Mouse (Mus musculus): ENCODE data around the gene Trim38.

Trim38 gene

GRCm38 (mm10) chr13:23746201-23747080 lies 23.3 kb upstream of the Trim38 start, which contains the start of gene Hist1h2bb:
Gene Hist1h2bb (plus strand): TSS chr13:23746734.
- peak; percentile 73 for DNase-seq

DNA sequence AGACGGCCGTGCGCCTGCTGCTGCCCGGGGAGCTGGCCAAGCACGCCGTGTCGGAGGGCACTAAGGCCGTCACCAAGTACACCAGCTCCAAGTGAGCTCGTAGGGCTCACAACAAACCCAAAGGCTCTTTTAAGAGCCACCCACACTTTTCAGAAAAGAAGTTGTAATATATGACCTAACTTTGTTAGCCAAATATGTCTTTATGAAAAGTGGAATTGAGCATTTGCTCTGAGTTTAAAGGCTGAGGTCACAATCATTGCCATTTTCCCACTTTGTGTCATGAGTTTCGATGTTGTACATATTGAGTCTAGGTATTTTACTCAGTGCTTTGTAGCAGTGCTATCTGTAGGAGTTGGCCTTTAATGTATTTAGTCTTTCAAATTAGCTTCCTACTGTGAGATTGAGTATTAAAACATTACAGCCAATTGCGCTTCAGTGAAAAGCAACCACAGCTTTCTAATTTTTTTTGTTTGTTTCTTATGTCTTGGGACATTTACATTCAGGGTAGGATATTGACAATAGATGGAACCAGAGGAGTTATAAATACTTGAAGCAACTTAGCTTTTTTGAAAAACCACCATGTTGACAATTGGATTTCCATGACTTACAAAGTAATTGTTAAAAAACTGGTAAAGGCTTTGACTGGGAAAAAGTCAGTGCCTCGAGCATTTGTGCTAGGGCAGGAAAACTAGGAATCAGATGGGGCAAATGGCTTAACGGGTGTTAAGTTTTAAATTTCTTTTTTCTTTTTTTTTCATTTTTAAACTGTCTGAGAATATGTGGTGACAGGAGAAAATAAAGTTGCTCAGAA lies 22.4 kb upstream of the Trim38 start:
- DNase-seq, result no peak

GRCm38 (mm10) chr13:23747892-23748288 lies 21.8 kb upstream of the Trim38 start:
- no peak for DNase-seq

DNA sequence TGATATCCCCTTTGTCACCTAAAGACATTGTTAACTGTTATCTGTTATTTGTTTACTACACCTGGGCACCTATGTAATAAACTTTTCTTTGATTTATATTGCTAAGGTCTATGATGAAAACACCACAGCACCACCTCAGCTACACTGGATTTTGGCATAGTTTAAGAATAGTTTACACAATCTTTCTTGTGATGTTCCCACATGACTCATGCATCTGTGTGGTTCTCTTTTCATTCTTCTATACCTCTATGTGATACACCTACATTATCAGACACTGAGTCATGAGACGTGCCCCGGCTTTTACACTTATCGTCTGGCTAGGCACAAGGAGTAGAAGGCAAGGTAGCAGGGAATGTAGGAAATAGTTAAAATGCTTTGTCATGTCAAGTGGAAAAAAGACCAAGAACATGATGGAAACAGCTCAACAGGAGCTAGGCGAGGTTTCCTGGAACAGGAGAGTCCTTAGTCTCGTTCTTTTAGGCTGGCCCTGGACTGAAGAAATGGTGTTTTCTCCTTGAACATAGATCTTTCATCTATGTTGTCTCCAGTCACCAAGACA lies 20.1 kb upstream of the Trim38 start:
- no peak for DNase-seq

GRCm38 (mm10) chr13:23750839-23751477 lies 18.8 kb upstream of the Trim38 start, which contains the start of gene Hist1h2ab:
Gene Hist1h2ab (plus strand): TSS chr13:23751126.
- peak; percentile 74 for DNase-seq

GRCm38 (mm10) chr13:23751478-23751956 lies 18.2 kb upstream of the Trim38 start:
- no peak for DNase-seq

DNA sequence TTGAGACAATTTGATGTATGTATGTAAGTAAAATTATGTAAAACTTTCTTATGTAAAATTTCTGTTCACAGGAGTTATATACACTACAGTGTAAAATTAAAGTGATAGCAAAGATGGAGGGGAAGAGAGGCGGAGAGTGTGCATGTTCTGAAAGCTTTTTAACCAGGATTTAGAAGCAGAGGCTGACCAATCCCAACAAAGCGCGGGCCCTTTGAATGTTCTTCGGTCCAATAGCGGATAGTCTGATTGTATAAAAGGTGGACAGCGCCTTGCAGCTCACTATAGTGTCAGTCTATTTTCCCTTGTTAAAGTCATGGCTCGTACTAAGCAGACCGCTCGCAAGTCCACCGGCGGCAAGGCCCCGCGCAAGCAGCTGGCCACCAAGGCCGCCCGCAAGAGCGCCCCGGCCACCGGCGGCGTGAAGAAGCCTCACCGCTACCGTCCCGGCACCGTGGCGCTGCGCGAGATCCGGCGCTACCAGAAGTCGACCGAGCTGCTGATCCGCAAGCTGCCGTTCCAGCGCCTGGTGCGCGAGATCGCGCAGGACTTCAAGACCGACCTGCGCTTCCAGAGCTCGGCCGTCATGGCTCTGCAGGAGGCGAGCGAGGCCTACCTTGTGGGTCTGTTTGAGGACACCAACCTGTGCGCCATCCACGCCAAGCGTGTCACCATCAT lies 17.5 kb upstream of the Trim38 start, which contains the start of gene Hist1h3b:
TSS of gene Hist1h3b (plus strand) at position 201 of the 675 bp plus-strand sequence.
- DNase-seq, result peak; percentile 91

GRCm38 (mm10) chr13:23752742-23753172 lies 17.0 kb upstream of the Trim38 start:
- DNase-seq, result no peak

DNA sequence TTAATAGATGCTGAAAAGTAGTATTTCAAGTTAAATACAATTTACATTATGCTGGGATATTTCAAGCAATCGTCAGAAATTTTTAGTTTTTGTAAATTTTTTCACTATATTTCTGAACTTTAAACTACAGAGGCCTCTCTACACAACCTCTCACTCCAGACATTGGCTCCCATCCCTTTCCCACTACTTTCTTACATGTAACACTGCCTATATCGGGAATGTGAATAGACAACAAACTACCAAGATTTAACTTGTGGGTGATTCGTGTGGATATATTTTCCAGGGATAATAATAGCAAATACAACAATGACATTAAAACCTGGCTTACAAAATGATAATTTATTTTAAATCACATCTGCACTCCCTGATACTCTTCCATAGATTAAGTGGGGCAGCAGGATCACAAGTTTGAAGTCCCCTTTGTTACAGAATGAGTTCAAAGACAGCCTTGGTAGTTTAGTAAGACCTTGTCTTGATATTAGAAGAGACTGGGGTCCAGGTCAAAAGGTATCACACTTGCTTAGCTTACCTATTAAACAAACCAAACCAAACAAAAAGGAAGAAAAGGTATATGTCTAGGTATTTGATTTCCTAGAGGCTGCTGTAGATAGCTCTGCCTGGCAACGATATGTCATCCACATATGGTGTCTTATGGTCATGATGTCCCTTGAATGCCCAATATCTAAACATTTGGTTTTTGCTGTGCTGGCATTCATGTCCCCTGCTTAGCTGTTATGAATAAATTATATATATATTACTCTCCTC lies 16.2 kb upstream of the Trim38 start:
- no peak for DNase-seq

DNA sequence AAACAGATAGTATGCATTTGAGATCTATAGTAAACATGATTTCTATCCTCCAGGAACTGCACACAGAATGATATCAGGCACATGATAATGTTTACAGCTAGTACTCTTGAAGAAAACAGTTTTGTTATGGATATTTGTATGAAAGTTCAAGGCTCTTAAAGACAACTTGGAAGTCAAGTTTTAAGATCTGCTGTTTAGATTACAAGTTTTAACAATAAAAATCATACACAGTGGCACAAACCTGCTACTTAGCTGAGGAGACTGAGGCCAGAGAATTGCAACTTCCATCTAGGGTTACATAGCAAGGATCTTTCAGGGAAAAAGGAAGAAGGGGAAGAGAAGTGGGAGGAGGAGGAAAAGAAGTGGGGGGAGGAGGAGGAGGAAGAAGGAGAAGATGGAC lies 14.7 kb upstream of the Trim38 start:
- DNase-seq, result no peak

DNA sequence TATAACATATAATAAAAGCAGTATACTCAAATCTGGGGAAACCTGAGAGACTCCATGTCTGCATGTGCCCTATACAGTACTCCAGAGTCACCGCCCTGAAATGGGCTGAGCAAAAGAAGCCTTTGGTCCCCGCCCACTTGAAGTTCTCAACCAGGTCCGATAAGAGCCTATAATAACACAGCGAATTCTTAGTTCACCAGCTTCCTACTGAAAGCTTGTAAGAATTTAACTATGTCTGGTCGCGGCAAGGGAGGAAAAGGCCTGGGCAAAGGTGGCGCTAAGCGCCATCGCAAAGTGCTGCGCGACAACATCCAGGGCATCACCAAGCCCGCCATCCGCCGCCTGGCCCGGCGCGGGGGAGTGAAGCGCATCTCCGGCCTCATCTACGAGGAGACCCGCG lies 12.9 kb upstream of the Trim38 start, which contains the start of gene Hist1h4b:
TSS of gene Hist1h4b (plus strand) at position 224 of the 400 bp plus-strand sequence.
- peak; percentile 94 for DNase-seq

DNA sequence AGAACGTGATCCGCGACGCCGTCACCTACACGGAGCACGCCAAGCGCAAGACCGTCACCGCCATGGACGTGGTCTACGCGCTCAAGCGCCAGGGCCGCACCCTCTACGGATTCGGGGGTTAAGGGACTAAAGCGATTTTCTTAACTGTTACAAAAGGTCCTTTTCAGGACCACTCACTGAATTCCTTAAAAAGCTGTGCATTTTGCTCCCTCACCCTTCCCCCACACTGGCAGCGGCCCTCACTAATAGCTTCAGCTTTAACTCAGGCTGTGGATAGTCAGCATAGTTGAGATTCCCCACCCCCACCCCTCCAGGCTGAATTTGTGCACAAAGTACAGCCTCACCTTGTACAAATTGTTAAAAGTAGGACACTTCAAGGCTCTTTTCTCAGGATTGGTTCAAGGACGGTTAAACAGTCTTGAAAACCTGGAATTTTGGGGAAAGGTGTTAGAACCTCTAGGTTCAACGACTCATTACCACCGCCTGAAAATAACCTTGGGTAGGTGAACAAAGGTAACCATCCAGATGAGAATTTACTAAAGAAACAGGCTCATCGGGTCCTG lies 12.4 kb upstream of the Trim38 start:
- DNase-seq, result peak; percentile 29

DNA sequence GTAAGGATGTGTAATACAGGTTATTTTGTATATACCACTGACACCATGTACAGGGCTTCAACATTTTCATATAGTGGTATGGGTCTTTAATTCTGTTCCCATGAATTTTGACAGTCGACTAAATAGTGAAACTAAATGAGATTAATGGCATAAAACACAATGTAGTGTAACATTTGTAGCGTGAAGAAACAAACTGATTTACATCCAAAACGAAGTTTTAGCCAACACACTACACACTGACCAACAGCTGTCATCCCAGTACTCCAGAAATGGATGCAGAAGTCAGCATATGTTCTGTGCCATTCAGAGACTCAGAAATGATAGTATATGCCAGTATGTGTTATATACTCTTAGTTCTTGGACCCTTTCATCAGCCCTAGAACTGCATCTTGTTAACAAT lies 11.8 kb upstream of the Trim38 start:
- DNase-seq, result no peak

DNA sequence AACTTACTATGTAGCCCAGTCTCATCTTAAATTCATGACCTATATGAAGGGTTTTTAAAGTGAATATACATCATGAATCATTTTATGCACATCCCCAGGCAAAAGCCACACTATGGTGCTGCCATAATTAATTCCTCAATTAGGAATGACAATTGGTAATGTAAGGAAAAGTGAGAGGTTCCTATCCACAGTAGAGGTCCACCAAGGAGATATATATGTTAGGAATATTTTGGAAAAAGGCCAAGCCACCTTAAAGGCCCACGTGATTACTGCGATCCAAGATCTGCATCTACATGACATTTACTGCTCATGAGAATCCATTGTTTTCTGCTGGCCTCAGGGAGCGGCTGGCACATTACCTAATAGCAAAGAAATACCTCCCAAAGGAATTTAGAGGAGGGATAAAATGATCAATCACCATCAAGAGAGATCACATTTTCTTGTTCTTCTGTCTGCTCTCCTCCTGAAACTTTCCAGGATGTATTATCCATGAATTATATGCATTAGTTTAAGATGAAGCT lies 10.4 kb upstream of the Trim38 start:
- DNase-seq, result no peak

DNA sequence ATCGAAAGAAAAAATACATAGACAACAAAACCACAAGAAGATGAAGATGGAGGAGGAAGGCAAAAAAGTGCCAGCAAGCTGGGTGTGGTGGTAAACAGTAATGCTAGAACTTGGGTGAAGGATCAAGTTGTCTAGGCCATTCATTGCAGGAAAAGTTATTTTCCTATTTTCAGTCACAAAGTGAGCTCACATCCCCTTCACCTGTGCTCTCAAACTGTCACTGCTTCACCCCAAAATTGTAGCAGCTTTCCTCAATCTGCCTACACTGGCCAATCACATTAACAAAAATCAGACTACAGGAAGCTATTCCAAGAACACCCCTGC lies 9.8 kb upstream of the Trim38 start:
- no peak for DNase-seq

DNA sequence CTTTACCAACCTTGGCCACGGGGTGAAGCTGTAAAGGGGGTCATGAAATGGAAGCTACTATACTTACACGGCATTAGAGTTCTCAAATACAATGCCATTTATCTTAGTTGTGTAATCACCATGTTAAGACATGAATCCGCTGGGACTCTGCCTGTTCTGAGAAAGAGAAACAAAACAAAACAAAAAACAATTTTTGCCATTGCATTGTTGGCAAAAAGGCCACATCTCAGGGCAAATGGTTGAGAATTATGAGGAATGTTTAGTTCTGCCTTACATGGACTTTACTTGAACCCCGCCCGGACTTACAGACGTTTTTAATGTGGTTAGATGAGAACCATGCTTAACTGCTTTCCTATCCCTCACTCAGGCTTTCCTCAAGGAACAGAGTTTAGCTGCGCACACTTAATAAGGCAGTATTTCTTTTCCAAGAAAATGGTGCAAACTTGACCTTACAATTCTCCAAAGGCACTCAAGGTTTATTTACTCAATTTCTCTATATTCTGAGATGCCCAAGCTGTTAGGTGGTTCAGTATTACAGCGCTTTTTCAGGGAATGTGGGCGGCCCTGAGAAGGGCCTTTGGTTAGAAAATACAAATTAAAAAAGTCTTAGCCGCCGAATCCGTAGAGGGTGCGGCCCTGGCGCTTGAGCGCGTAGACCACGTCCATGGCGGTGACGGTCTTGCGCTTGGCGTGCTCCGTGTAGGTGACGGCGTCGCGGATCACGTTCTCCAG lies 9.3 kb upstream of the Trim38 start:
- DNase-seq, result peak; percentile 57

DNA sequence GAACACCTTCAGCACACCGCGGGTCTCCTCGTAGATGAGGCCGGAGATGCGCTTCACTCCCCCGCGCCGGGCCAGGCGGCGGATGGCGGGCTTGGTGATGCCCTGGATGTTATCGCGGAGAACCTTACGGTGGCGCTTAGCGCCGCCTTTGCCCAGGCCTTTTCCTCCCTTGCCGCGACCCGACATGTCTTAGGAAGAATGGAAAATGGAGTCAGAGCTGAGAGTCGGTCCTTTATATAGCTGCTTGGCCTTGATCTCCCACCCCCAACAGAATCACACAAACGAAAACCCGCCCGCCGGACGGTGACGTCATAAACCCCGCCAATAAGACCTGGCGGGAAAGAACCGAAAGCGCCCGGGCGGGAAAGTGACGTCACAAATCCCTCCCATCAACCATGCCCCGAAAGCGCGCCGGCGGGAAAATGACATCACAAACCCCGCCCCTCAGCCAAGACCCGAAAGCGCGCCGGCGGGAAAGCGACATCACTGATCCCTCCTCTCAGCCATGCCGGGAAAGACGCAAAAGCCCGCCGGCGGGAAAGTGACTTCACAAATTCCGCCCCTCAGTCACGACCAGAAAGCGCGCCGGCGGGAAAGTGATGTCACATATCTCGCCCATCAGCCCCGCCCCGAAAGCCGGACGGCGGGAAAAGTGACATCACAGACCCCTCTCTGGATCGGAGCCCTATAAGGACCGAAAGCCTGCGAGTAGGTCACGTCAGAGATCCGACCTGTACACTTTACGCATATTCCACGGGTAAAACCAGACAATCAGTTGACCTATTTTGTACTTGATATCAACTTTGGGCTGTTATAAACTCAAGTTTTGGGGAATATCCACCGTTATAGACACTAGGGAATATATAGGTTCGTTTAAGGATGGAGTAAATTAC lies 8.5 kb upstream of the Trim38 start, which contains the start of gene Hist1h4a:
TSS of gene Hist1h4a (minus strand) at position 259 of the 893 bp plus-strand sequence.
- DNase-seq, result peak; percentile 99

All from thymus, postnatal 14 days (tissue).